Mouse (Mus musculus) embryo, embryonic 10 days (tissue): ENCODE data around the gene Olfr1410.
A peak's percentile ranks its signal among the peaks of the same experiment; 100 is the strongest.

ENCODE experiments used
- DNase-seq: peaks from one replicate; pipeline ENCODE4 v3.0.0-alpha.2; 2015; ENCODE audit warnings: low spot score

Olfr1410 gene

DNA sequence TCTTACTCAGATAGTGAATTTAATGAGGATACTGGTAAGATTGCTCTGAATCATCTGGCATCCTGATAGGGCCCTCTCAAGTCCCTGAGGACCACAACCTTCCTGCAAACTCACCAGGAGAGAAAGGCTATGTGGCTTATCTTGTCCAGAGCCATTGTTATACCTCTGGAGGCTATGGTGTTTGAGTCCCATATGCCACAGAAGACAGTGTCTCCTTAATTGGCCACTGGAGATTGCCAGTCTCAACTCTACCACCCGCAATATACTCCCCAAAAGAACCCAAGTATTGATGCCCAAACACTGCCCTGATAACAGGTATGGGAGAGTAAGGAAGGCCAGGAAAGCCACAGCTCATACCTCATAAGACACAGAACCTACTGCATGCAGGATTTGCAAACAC, at the start of gene Olfr1410:
Olfr1410 (plus strand) TSS at position 301 of the 400 bp plus-strand sequence.
- DNase-seq = no peak

GRCm38 (mm10) chr1:92571022-92571421, 34.6 kb upstream of the Olfr1410 start, which contains the start of gene Olfr1413:
Gene Olfr1413, plus strand, starts transcription at chr1:92571322.
- DNase-seq = no peak

GRCm38 (mm10) chr1:92585479-92585878, 20.1 kb upstream of the Olfr1410 start, which contains the start of gene Olfr1412:
Gene Olfr1412, plus strand, starts transcription at chr1:92585779.
- no peak for DNase-seq

GRCm38 (mm10) chr1:92594111-92594510, 11.5 kb upstream of the Olfr1410 start, which contains the start of gene Olfr1411:
Gene Olfr1411, plus strand, starts transcription at chr1:92594411.
- DNase-seq = no peak

DNA sequence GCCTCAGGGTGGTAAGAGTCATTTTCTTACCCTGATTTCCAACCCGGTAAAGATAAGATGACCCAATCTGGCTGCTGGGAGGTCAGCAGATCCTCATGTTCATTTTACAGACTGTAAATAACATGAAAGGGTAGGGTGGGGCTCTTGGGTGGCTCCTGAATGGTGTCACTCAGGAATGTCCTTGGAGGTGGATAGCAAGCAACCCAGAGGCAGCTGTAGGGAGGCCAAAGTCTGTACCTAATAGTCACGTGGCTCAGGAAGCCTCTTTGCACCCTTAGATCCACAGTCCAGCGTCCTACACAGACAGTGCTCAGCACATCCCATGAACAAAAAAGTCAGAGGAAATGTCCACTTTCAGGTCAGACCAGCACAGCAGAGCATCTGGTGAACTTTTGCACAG, 9.6 kb upstream of the Olfr1410 start:
- no peak for DNase-seq

- no peak for DNase-seq
Measured at GRCm38 (mm10) chr1:92607711-92608110, 2.1 kb downstream of the Olfr1410 start.

DNA sequence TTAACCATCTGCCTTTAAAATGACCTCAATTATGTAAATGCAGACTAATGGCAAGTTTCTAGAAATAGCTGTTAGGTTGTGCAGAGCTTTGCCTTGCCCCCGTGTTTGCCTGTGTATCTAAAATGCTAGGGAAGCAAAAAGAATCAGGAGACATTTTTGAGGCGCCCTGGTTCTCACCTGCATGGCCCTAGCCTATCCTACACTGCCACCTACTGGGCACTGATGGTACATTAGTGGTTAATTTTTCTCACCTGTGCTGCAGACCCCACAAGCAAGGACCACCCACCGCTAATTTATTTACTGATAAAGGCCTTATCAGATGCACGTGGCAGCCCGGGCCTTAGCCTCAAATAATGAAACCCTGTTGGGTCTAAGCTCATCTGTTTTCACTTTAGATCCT, 5.4 kb downstream of the Olfr1410 start:
- peak; percentile 77 for DNase-seq

DNA sequence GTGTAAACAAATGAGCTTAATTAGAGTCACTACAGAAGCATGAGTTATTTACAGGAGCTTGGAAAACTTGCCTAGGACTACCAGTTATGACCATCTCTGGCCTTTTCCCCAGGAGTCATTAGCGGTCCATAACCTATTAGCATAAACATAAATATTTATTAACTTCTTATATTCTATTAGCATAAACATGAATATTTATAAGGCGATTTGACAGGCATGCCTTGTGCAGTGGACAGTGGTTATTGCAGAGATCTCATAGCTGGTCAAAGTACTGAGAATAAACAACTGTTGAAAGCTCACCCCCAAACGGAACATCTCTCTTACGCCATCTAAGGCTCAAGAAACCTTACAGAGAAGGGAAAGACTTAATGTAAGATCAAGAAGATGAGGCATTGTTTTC, 7.6 kb downstream of the Olfr1410 start:
- no peak for DNase-seq

- DNase-seq = peak; percentile 53
Measured at GRCm38 (mm10) chr1:92614516-92614915, 8.9 kb downstream of the Olfr1410 start.

- no peak for DNase-seq
Measured at GRCm38 (mm10) chr1:92616046-92616445, 10.5 kb downstream of the Olfr1410 start.

- no peak for DNase-seq
Measured at GRCm38 (mm10) chr1:92617488-92617887, 11.9 kb downstream of the Olfr1410 start, which contains the start of gene Olfr12. Gene Olfr12, plus strand, starts transcription at chr1:92617788.

- DNase-seq = no peak
Measured at GRCm38 (mm10) chr1:92618360-92618759, 12.8 kb downstream of the Olfr1410 start.

DNA sequence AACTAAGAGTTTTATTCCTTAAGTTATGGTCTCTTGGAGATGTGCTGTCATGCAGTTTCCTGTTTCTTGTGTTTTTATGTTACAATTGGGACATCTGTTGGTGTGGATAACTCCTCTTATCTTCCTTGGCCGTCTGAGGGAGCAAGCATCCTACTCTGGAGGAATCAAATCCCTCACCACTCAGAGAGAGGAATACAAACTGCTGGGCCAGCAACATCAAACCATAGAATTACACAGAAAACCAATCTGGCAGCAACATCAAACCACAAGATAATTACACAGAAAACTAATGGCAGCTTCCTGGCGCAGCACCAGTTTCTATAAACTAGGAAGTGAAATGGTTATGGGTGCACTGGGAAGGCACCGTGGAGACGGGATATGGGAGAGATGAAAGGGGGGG, 22.6 kb downstream of the Olfr1410 start:
- DNase-seq = no peak

- DNase-seq = no peak
Measured at GRCm38 (mm10) chr1:92632196-92632595, 26.6 kb downstream of the Olfr1410 start.

- DNase-seq = no peak
Measured at GRCm38 (mm10) chr1:92632948-92633347, 27.4 kb downstream of the Olfr1410 start.

DNA sequence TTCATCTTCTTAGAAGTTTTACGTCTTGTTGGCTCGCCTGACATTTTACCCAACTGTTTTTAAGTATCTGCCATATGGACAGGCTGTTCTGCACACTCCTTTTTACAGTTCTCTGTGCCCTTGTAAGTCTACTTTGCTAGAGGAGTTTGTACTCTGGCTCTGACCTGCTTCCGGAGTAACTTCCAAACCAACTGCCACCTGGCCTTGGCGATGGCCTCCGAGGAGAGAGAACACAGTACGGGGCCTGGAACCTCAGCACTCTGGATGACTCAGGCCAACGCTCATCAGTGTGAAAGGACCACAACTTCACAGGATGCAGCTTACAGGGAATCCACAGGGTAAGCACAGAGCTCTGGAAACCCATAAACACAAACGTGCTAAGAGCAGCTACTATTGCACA, 28.1 kb downstream of the Olfr1410 start:
- DNase-seq = no peak

DNA sequence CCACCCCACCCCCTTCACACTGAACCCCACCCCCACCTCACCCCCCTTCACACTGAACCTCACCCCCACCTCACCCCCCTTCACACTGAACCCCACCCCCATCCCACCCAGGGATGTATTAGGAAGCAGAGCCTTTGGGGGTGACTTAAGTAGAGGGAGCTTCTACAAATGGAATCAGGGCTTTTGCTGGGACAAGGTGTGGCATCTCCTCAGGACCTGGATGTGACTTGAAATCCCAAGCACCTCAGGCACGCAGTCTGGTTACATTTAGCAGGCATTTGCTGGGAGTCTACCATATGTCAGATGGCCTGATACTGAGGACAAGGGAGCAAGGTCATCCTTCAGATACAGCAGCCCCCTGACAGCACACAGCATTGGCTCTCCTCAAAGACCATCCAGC, 29.0 kb downstream of the Olfr1410 start:
- DNase-seq = no peak

DNA sequence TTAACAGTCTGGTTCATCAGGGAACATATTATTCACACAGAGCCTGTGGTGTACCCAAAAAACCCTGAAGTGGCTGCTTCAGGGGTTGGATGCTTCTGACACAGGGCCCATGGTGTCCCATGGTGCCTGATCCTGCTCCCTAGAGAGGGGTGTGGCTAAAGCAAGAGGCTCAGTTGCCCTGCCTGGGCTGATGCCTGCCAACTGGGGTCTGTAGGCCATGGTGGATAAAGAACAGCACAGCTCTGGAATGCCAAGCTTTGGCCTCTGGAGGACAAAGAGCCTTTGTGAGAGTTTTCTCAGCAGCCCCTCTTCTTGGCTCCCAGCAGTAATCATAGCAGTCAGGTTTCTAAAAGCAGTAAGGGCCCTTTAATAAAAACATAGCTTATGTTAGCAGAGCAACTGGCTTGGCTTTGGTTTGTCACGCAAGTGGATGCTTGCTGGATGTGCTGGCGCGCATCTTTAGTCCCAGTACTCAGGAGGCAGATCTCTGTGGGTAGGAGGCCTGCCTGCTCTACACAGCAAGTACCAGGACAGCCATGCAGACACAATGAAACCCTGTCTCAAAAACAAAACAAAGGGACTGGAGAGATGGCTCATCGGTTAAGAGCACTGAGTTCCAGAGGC, 29.5 kb downstream of the Olfr1410 start:
- peak; percentile 9 for DNase-seq

DNA sequence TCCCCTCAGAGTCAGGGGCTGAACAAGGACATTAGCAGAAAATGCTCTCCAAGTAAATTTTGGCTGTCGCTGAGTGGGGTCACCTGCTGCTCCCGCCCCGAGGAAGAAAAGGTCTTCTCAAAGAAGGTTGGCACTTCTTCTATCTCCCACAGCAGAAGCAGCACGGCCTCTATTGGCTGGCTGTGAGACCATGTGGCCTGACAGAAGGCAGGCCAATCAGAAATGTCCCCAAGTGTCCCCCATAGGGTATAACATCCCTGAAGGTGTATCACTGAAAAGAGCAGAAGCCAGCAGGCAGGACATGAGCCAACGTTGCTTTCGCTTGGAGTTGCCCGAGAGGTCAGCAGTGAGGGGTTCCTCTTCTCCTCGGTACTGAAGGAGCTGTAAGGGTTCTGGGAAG, 30.4 kb downstream of the Olfr1410 start:
- no peak for DNase-seq

DNA sequence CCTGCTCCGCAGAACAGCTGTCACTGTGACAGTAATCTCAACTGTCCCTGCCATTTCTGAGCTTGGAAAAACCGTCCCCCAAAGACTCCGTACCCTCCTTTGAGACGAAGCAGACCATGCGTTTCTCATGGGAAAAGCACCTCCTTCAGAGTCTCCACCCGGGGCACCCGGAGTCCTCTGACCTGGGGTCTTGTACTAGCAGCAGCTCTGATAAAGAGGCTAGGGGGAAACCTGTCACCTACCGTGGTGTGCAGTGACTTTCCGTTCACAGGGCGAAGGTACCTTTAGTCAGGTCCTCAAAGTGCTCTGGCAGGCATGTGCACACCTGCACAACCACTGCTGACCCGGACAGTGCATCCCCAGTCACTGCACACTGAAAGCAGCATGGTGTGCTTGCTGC, 31.1 kb downstream of the Olfr1410 start:
- no peak for DNase-seq

- no peak for DNase-seq
Measured at GRCm38 (mm10) chr1:92637501-92638172, 32.1 kb downstream of the Olfr1410 start.

GRCm38 (mm10) chr1:92638181-92638580, 32.6 kb downstream of the Olfr1410 start:
- DNase-seq = no peak

DNA sequence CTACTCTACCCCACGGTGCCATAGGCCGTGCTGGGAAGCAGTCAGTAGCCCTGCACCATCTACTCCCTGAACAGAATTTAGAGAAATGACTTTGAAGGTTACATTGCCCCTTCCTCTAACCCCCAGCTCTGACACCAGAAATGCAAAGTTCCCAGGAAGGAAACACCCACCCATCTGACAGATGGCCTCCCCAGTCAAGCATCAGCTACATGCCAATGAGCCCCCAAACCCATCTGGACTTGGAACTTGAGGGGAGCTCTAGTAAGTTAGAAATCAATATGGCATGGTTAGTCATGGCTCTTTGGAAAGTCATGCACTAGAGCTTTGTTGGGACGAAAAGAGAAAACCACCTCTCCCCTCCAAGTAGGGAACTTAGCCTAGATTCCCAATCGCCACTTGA, 33.2 kb downstream of the Olfr1410 start:
- no peak for DNase-seq

GRCm38 (mm10) chr1:92640393-92640792, 34.8 kb downstream of the Olfr1410 start:
- no peak for DNase-seq
